Mouse (Mus musculus) limb, embryonic 14.5 days (tissue): ENCODE measurements around the gene Lbhd2. TPM values are rescaled to one million over a fixed set of nuclear protein-coding genes. Genes with fewer than 3 reads are reported as not detected.
A peak's percentile ranks its signal among the peaks of the same experiment; 100 is the strongest.

Experiments
- ATAC-seq: fragments of 200-750 bp; cut with Nextera tagmentation; 2 replicates; pipeline ENCODE4 v1.8.0; 2017; ENCODE audit warnings: low read depth, moderate number of reproducible peaks, moderate TSS enrichment; ENCODE audit not compliant: low FRiP score
- DNase-seq: peaks from one replicate; pipeline ENCODE4 v3.0.0-alpha.2; 2015; ENCODE audit warnings: low spot score
- H3K27ac ChIP-seq: fragments of 300-500 bp; sonication (generic); replicated peaks from 2 replicates; pipeline ENCODE4 v1.5.1; 2014; ENCODE audit warnings: low read depth, mild to moderate bottlenecking, low read length, moderate library complexity, mixed read lengths
- H3K27me3 ChIP-seq: fragments of 300-500 bp; sonication (generic); 2 replicates; pipeline ENCODE4 v1.6.1; 2014; ENCODE audit warnings: low read length, mixed read lengths; ENCODE audit not compliant: control insufficient read depth, insufficient read depth
- H3K36me3 ChIP-seq: fragments of 300-500 bp; sonication (generic); 2 replicates; pipeline ENCODE4 v1.6.1; 2014; ENCODE audit warnings: mild to moderate bottlenecking, low read length, moderate library complexity, mixed read lengths; ENCODE audit not compliant: control insufficient read depth, insufficient read depth
- H3K4me1 ChIP-seq: fragments of 300-500 bp; sonication (generic); 2 replicates; pipeline ENCODE4 v1.6.1; 2014; ENCODE audit warnings: antibody characterized with exemption, low read length, mixed read lengths; ENCODE audit not compliant: control insufficient read depth, insufficient read depth
- H3K4me2 ChIP-seq: fragments of 300-500 bp; sonication (generic); replicated peaks from 2 replicates; pipeline ENCODE4 v1.6.1; 2014; ENCODE audit warnings: low read depth, mild to moderate bottlenecking, low read length, moderate library complexity; ENCODE audit not compliant: severe bottlenecking
- H3K4me3 ChIP-seq: fragments of 300-500 bp; sonication (generic); replicated peaks from 2 replicates; pipeline ENCODE4 v1.5.1; 2014; ENCODE audit warnings: low read length
- H3K9ac ChIP-seq: fragments of 300-500 bp; sonication (generic); 2 replicates; pipeline ENCODE4 v1.6.1; 2014; ENCODE audit warnings: mild to moderate bottlenecking, low read depth, low read length, moderate library complexity; ENCODE audit not compliant: severe bottlenecking
- H3K9me3 ChIP-seq: fragments of 300-500 bp; sonication (generic); 2 replicates; pipeline ENCODE4 v1.6.1; 2016; ENCODE audit warnings: low read length; ENCODE audit not compliant: control insufficient read depth
- POLR2A ChIP-seq: fragments of 200-500 bp; IDR thresholded peaks from 2 replicates; pipeline ENCODE4 v1.8.0; 2012; ENCODE audit warnings: inconsistent platforms, mild to moderate bottlenecking, moderate library complexity, borderline replicate concordance; ENCODE audit not compliant: insufficient read depth, insufficient read length; ENCODE audit errors: extremely low read depth
- WGBS: fragments of 180-500 bp; shearing (Covaris S2); extraction: QIAGEN DNeasy Blood & Tissue Kit; methylation state at CpG from one replicate; pipeline ENCODE4 v1.1.7; 2014; 5-methylcytosine and 5-hydroxymethylcytosine counted together
- polyA plus RNA-seq, 2 experiments: library from polyadenylated mRNA; depleted of rRNA in 1 of 2; stranded (reverse) in 1 of 2; unstranded in 1 of 2; fragments of >200 nt; fragmentation: Nextera tagmentation in 1 of 2; extraction: Ambion mirVana in 1 of 2; gene quantifications; 2 replicates each; pipeline versions ENCODE4 v1.2.1 to v1.2.3; 2012 to 2014

The Lbhd2 gene
- polyA plus RNA-seq, 2 experiments: 11.0 to 19.2 TPM

DNA sequence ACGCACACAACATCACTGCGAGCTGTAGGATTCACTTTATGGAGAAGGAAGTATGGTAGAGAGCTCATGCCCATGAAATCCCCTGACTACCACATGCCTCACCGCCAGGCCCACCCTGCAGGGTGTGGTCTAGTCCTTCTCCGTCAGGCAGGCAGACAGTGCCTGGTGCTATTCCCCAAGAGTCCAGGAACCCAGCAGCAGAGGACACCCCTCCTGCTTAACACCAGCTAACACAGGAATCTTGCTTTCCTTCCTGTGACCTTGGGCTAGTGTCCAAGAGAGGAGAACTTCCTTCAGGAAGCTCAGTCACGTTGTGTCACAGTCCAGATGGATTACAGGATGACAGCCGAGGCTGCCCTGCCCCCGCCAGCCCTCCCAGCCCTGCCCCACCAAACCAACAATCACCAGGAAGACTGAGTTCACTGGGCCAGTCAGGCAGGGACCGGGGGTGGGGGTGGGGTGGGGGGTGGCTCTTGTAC, 19.9 kb upstream of the Lbhd2 start:
- DNase-seq: no peak
- Histone ChIP-seq H3K9me3 (no peaks in the 10 kb centered on the region), H3K27ac (no peak overlapping the region), H3K4me2 (no peak overlapping the region), H3K27me3 (no peaks in the 10 kb centered on the region), H3K9ac (no peak overlapping the region), H3K4me3 (no peak overlapping the region), H3K36me3 (no peaks in the 10 kb centered on the region), H3K4me1 (no peaks in the 10 kb centered on the region)
- peak; percentile 67 for ATAC-seq
- TF ChIP-seq POLR2A: no peak
- WGBS: 52% methylated on average over 8 of the region's 8 CpGs

DNA sequence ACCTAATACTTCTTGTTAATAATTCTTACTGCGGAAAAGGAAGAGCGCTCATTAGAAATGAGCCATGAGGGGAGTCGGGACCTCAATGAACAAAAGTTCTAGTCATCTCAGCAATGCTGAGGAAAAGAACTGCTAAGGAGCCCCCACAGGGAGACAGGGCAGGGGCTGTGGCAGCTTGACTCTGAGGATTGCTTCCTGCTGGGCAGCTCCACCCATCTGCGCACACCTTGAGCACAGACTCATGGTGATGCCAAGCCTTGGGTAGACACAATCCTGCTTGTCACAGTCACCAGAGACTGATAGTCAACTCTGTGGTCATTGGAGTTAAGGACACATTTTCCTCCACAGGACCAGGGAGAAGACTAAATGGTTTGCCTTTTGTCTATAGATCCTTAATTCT, 19.5 kb upstream of the Lbhd2 start:
- WGBS: 86% methylated on average over 4 of the region's 4 CpGs
- no peak for TF ChIP-seq POLR2A
- Histone ChIP-seq H3K4me3 (no peak overlapping the region), H3K27me3 (no peaks in the 10 kb centered on the region), H3K4me2 (no peak overlapping the region), H3K4me1 (no peaks in the 10 kb centered on the region), H3K27ac (no peak overlapping the region), H3K9me3 (no peaks in the 10 kb centered on the region), H3K36me3 (no peaks in the 10 kb centered on the region), H3K9ac (no peak overlapping the region)
- ATAC-seq (no peak), DNase-seq (no peak)

DNA sequence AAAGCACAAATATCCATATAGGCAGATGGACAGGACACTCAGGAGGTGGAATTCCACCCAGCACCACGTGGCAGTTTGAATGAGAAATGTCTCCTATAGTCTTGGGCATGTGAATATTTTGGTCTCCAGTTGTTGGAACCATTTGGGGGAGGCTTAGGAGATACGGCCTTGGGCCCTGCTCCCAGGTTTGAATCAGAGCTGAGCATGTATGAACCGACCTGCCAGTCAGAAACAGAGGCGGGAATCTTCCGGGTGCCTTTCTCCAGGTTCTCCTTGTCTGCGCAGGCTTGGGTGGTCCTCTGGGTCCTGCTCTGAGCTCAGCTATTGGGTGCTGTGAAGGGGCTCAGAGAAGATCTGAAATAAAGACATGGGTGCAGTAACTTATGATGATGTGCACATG, 12.6 kb upstream of the Lbhd2 start:
- DNase-seq (no peak), ATAC-seq (no peak)
- Histone ChIP-seq H3K9me3 (no peaks in the 10 kb centered on the region), H3K36me3 (no peaks in the 10 kb centered on the region), H3K9ac (no peak overlapping the region), H3K4me1 (no peaks in the 10 kb centered on the region), H3K27ac (no peak overlapping the region), H3K27me3 (no peaks in the 10 kb centered on the region), H3K4me2 (no peak overlapping the region), H3K4me3 (no peak overlapping the region)
- WGBS: 80% methylated on average over 6 of the region's 6 CpGs
- no peak for TF ChIP-seq POLR2A

DNA sequence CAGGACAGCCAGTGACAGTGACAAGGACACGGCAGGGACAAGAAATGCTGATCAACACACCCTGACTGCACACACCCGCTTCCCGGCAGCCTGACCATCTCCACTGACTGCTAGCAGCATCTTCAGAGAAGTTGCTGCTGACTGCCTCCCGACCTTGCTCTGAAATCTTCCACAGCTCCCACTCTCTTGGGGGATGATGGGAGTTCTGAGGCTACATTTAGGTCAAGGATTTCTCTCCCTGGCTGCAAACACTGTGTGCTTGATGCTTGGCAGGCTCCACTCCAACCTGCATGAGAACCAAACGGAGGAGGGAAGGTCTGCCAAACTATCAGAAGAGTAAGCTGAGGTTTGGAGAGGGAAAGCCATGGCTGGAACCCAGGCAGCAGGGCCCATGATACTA, 9.6 kb upstream of the Lbhd2 start:
- H3K9ac ChIP-seq: no peak overlapping the region
- no peak for TF ChIP-seq POLR2A

DNA sequence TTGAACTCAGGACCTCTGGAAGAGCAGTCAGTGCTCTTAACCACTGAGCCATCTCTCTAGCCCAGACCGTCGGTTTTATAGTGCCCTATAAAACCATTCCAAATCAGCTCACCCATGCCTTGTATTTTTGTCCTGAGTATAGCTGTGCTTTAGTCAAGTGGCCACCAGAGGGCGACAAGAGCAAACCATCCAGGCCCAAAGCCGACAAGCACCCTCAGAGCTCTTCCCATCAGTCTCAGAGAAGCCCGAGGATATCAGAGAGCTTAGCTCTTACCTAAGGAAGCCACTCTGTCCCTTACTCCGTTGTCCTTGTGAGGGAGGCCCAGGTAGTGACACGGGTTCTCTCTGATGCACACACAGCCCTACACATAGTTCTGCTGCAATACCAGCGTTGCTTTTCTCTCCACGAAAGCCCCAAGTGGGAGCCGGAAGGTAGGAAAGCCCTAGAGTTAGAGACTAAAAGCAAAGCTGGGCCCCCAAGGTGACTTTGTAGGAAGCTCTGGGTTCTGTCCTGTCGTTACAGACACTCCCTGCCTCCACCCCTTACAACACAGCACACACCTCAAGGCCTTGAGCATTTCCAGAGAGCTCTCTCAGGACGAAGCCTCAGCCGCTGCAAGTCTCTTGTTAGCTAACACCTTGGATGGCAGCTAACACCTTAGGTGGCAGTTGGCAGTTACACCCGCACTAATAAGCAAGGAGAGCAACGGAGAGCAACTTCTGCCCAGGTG, 5.0 kb upstream of the Lbhd2 start:
- Histone ChIP-seq H3K36me3 (no peaks in the 10 kb centered on the region), H3K27me3 (peaks cover 8% of the 10 kb centered on the region), H3K4me3 (no peak overlapping the region), H3K9ac (no peak overlapping the region), H3K4me2 (no peak overlapping the region), H3K27ac (no peak overlapping the region), H3K4me1 (peaks cover 1% of the 10 kb centered on the region), H3K9me3 (no peaks in the 10 kb centered on the region)
- ATAC-seq (peak; percentile 68), DNase-seq (peak; percentile 89)
- WGBS: 16% methylated on average over 15 of the region's 15 CpGs
- TF ChIP-seq POLR2A: no peak

More for the DNA sequence above, 9.6 kb upstream of the Lbhd2 start:
- Histone ChIP-seq H3K4me2 (no peak overlapping the region), H3K27me3 (no peaks in the 10 kb centered on the region; the same call in 1 of the 2 replicates), H3K4me3 (no peak overlapping the region), H3K9me3 (no peaks in the 10 kb centered on the region), H3K36me3 (no peaks in the 10 kb centered on the region), H3K27ac (no peak overlapping the region), H3K4me1 (no peaks in the 10 kb centered on the region)
- no peak for DNase-seq
- WGBS: 73% methylated on average over 5 of the region's 5 CpGs
- no peak for ATAC-seq
